Mouse (Mus musculus): ENCODE data around the gene Arl3.

The Arl3 gene
- long read RNA-seq, experiment 1, transcript Arl3-201 (6 exons, 843 nt): major isoform, 39 of 43 reads
- long read RNA-seq, experiment 1, partial matches to known transcripts: 2 of 43 reads
- long read RNA-seq, experiment 1, other reads (novel, unspliced or antisense): 2 of 43 reads
- long read RNA-seq, experiment 2, transcript Arl3-201 (6 exons, 843 nt): major isoform, 48 of 62 reads
- long read RNA-seq, experiment 2, partial matches to known transcripts: 7 of 62 reads
- long read RNA-seq, experiment 2, other reads (novel, unspliced or antisense): 6 of 62 reads

GRCm38 (mm10) chr19:46572951-46573937 lies at the start of gene Arl3, which contains the start of gene Sfxn2:
Gene Arl3, minus strand, starts transcription at chr19:46573198.
Gene Sfxn2, plus strand, starts transcription at chr19:46573365.
- intact Hi-C loops (cut with DNase I): no loop called here

- intact Hi-C loops (cut with DNase I): no loop called here
These were observed 49.7 kb upstream of the Arl3 start for GRCm38 (mm10) chr19:46622659-46623193.

- intact Hi-C loops (cut with DNase I): no loop called here
These were observed 48.5 kb upstream of the Arl3 start for GRCm38 (mm10) chr19:46621236-46622183.

GRCm38 (mm10) chr19:46620016-46620808 lies 47.2 kb upstream of the Arl3 start:
- intact Hi-C loops (cut with DNase I): no loop called here

- intact Hi-C loops (cut with DNase I): no loop called here
These were observed 46.5 kb upstream of the Arl3 start for GRCm38 (mm10) chr19:46619518-46619917.

GRCm38 (mm10) chr19:46619001-46619400 lies 46.0 kb upstream of the Arl3 start:
- intact Hi-C loops (cut with DNase I): no loop called here

GRCm38 (mm10) chr19:46618322-46618721 lies 45.3 kb upstream of the Arl3 start:
- intact Hi-C loops (cut with DNase I): no loop called here

- intact Hi-C loops (cut with DNase I): no loop called here
These were observed 44.4 kb upstream of the Arl3 start for GRCm38 (mm10) chr19:46617361-46617760.

- intact Hi-C loops (cut with DNase I): no loop called here
These were observed 43.4 kb upstream of the Arl3 start for GRCm38 (mm10) chr19:46616378-46616777.

- intact Hi-C loops (cut with DNase I): loop anchor here (2.0 to 5.0 kb wide), 2 partner anchors 17 to 34 kb away; no protein-coding TSS in a partner anchor
These were observed 35.2 kb upstream of the Arl3 start for GRCm38 (mm10) chr19:46608158-46608557.

GRCm38 (mm10) chr19:46607424-46607823 lies 34.4 kb upstream of the Arl3 start:
- intact Hi-C loops (cut with DNase I): loop anchor here (5.0 kb wide), 1 partner anchor 35 kb away; no protein-coding TSS in a partner anchor

GRCm38 (mm10) chr19:46606718-46607117 lies 33.7 kb upstream of the Arl3 start:
- intact Hi-C loops (cut with DNase I): loop anchor here (5.0 kb wide), 1 partner anchor 36 kb away; no protein-coding TSS in a partner anchor

GRCm38 (mm10) chr19:46602406-46602805 lies 29.4 kb upstream of the Arl3 start:
- intact Hi-C loops (cut with DNase I): no loop called here

GRCm38 (mm10) chr19:46601491-46601890 lies 28.5 kb upstream of the Arl3 start:
- intact Hi-C loops (cut with DNase I): no loop called here

GRCm38 (mm10) chr19:46600371-46600770 lies 27.4 kb upstream of the Arl3 start:
- intact Hi-C loops (cut with DNase I): no loop called here

- intact Hi-C loops (cut with DNase I): no loop called here
These were observed 26.6 kb upstream of the Arl3 start for GRCm38 (mm10) chr19:46599375-46600256.

GRCm38 (mm10) chr19:46598720-46599252 lies 25.8 kb upstream of the Arl3 start, which contains the start of gene Wbp1l:
Gene Wbp1l, plus strand, starts transcription at chr19:46599084.
- intact Hi-C loops (cut with DNase I): no loop called here

GRCm38 (mm10) chr19:46598187-46598586 lies 25.2 kb upstream of the Arl3 start:
- intact Hi-C loops (cut with DNase I): no loop called here
